8 mouse cellular contexts compared by ENCODE assay signal in the genomic region with DNA sequence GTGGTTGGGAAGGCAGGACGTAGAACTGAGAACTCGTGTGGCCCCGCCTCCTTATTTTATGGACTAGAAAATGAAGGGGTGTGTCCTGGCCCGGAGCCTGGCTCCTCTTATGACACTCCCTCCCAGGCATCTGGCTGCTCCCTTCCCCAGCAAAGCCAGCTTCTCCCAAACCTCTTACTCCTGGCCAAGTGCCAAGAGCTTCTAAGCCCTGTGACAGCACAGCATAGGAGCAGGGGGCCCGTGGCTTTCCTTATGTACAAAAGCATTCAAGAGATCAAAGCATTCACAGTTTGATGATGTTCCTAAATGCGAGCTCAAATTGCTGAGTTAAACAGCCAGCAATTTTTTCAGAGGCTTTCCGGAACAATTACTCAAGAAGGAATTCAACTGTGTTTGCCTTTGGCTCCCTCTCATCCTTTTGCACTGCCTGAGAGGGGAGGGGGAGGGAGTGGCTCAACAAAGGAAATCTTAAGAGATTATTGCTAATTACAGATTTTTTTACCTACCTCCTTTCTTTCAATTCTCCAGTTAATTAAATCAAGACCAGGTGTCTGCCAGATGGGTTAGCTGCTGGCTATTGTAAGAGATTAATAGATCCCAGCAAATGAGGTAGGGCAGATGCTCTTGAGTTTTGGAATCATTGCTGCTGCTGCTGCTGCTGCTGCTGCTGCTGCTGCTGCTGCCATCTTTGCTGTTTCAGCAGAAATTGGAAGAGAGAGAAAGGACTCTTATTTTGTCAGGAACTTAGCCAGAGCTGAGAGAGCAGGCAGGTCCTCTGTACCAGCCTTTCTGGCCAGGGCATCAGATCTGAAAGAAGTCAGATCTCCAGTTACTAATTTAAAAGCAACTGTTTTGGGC.
DNase-seq lines count a peak whose midpoint lies in the region; ATAC-seq and TF ChIP-seq lines count a peak whose summit lies in the region.

No protein-coding gene starts in this region.

- H3K9me3 ChIP-seq in embryonic facial prominence, embryonic 15.5 days (replicated peaks), result no peaks in the 10 kb centered on the region
- H3K9me3 ChIP-seq in heart, embryonic 12.5 days (replicated peaks), result no peaks in the 10 kb centered on the region
- H3K9me3 ChIP-seq in kidney, postnatal 0 days (replicated peaks; ENCODE audit: low read length), result no peaks in the 10 kb centered on the region
- H3K9me3 ChIP-seq in stomach, embryonic 16.5 days (replicated peaks; ENCODE audit: control insufficient read depth, low read length), result no peaks in the 10 kb centered on the region

- H3K27ac ChIP-seq in gastrocnemius, adult 2 months, result peak overlapping the region; percentile 69
- peak overlapping the region; percentile 90 for H3K27ac ChIP-seq in embryonic facial prominence, embryonic 15.5 days (replicated peaks)
- peak overlapping the region; percentile 81 for H3K27ac ChIP-seq in heart, embryonic 12.5 days (ENCODE audit: poor library complexity, severe bottlenecking)
- peak overlapping the region; percentile 63 for H3K27ac ChIP-seq in kidney, postnatal 0 days
- peak overlapping the region; percentile 92 for H3K27ac ChIP-seq in stomach, embryonic 16.5 days (ENCODE audit: low read length)

- H3K4me2 ChIP-seq in embryonic facial prominence, embryonic 15.5 days (replicated peaks), result peak overlapping the region; percentile 35
- H3K4me2 ChIP-seq in heart, embryonic 12.5 days, result peak overlapping the region; percentile 45
- H3K4me2 ChIP-seq in kidney, postnatal 0 days (ENCODE audit: low read length), result peak overlapping the region; percentile 21; the same call in 1 of the 2 replicates
- peak overlapping the region; percentile 34 for H3K4me2 ChIP-seq in stomach, embryonic 16.5 days (ENCODE audit: low read depth, low read length)

- peaks cover 50% of the 10 kb centered on the region for H3K4me1 ChIP-seq in embryonic facial prominence, embryonic 15.5 days
- peaks cover 37% of the 10 kb centered on the region for H3K4me1 ChIP-seq in heart, embryonic 12.5 days (replicated peaks)
- H3K4me1 ChIP-seq in kidney, postnatal 0 days (replicated peaks; ENCODE audit: insufficient read depth, low read length), result peaks cover 13% of the 10 kb centered on the region; the same call in 1 of the 2 replicates
- H3K4me1 ChIP-seq in stomach, embryonic 16.5 days (ENCODE audit: control insufficient read depth, insufficient read depth, low read length), result peaks cover 25% of the 10 kb centered on the region

- no peak overlapping the region for H3K9ac ChIP-seq in embryonic facial prominence, embryonic 15.5 days
- H3K9ac ChIP-seq in heart, embryonic 12.5 days, result no peak overlapping the region
- H3K9ac ChIP-seq in kidney, postnatal 0 days (ENCODE audit: low read depth, low read length), result no peak overlapping the region
- no peak overlapping the region for H3K9ac ChIP-seq in stomach, embryonic 16.5 days (ENCODE audit: low read length)

- peak; percentile 98 for ATAC-seq in embryonic facial prominence, embryonic 15.5 days (ENCODE audit: insufficient number of reproducible peaks, low FRiP score, low TSS enrichment, low read depth)
- peak; percentile 83 for ATAC-seq in heart, embryonic 12.5 days (ENCODE audit: insufficient number of reproducible peaks, low FRiP score)
- ATAC-seq in kidney, postnatal 0 days (replicated peaks; ENCODE audit: low FRiP score, low read depth), result peak; percentile 96
- ATAC-seq in stomach, embryonic 16.5 days (ENCODE audit: insufficient read depth, low FRiP score), result peak; percentile 92

- DNase-seq in gastrocnemius, adult 2 months, result peak; percentile 61
- no peak for DNase-seq in gastrocnemius, postnatal 36 days
- DNase-seq in kidney, postnatal 0 days (ENCODE audit: low spot score), result peak; percentile 98
- peak; percentile 78 for DNase-seq in liver
- DNase-seq in neural tube, embryonic 10.5 days (ENCODE audit: extremely low spot score, low spot score), result peak; percentile 63

- TF ChIP-seq CTCF in gastrocnemius, adult 2 months (IDR thresholded peaks at IDR 0.05), result no peak
- TF ChIP-seq CTCF in kidney, postnatal 0 days (IDR thresholded peaks at IDR 0.05; ENCODE audit: low read depth), result no peak

- H3K27me3 ChIP-seq in embryonic facial prominence, embryonic 15.5 days, result no peaks in the 10 kb centered on the region
- no peaks in the 10 kb centered on the region for H3K27me3 ChIP-seq in heart, embryonic 12.5 days (replicated peaks)
- no peaks in the 10 kb centered on the region for H3K27me3 ChIP-seq in kidney, postnatal 0 days (ENCODE audit: insufficient read depth, low read length)
- no peaks in the 10 kb centered on the region for H3K27me3 ChIP-seq in stomach, embryonic 16.5 days (ENCODE audit: control insufficient read depth, insufficient read depth, low read length)

- WGBS in embryonic facial prominence, embryonic 15.5 days, result 0% methylated on average over 7 of the region's 7 CpGs
- WGBS in heart, embryonic 12.5 days, result 16% methylated on average over 7 of the region's 7 CpGs
- 2% methylated on average over 7 of the region's 7 CpGs for WGBS in kidney, postnatal 0 days
- WGBS in stomach, embryonic 16.5 days, result 3% methylated on average over 7 of the region's 7 CpGs

- no peak overlapping the region for H3K4me3 ChIP-seq in gastrocnemius, adult 2 months
- H3K4me3 ChIP-seq in embryonic facial prominence, embryonic 15.5 days (replicated peaks), result 0 out of 2 replicates have a peak overlapping the region, but pooled peaks have one; percentile 2
- 0 out of 2 replicates have a peak overlapping the region, but pooled peaks have one; percentile 5 for H3K4me3 ChIP-seq in heart, embryonic 12.5 days
- no peak overlapping the region for H3K4me3 ChIP-seq in kidney, postnatal 0 days (replicated peaks; ENCODE audit: low read depth, low read length)
- peak overlapping the region; percentile 6; the same call in 1 of the 2 replicates for H3K4me3 ChIP-seq in stomach, embryonic 16.5 days (replicated peaks; ENCODE audit: low read length)

- no peaks in the 10 kb centered on the region for H3K36me3 ChIP-seq in embryonic facial prominence, embryonic 15.5 days
- H3K36me3 ChIP-seq in heart, embryonic 12.5 days, result no peaks in the 10 kb centered on the region
- no peaks in the 10 kb centered on the region for H3K36me3 ChIP-seq in kidney, postnatal 0 days (ENCODE audit: insufficient read depth, low read length)
- H3K36me3 ChIP-seq in stomach, embryonic 16.5 days (ENCODE audit: control insufficient read depth, insufficient read depth, low read length), result no peaks in the 10 kb centered on the region

- intact Hi-C loops in gastrocnemius, adult 2 months (cut with DNase I), result no loop called here
- intact Hi-C loops in gastrocnemius, postnatal 36 days (cut with DNase I), result no loop called here

Comparison
In these comparisons a context has a peak if more than half of its experiments do, and no peak if none do; other contexts are left out.
1. DNase-seq: peak in gastrocnemius, adult 2 months (single experiment), kidney, postnatal 0 days (single experiment), liver (single experiment) and neural tube, embryonic 10.5 days (single experiment); none in gastrocnemius, postnatal 36 days (0 of 2).
2. H3K4me3 ChIP-seq: peak in embryonic facial prominence, embryonic 15.5 days (single experiment), heart, embryonic 12.5 days (single experiment) and stomach, embryonic 16.5 days (single experiment); none in gastrocnemius, adult 2 months (single experiment) and kidney, postnatal 0 days (single experiment).
3. Peak in every context shown above with its lines, with median percentiles within 50 percentile points of each other: H3K27ac ChIP-seq, ATAC-seq and H3K4me2 ChIP-seq.